ENCODE assay signal across 8 mouse cellular contexts in the genomic region with DNA sequence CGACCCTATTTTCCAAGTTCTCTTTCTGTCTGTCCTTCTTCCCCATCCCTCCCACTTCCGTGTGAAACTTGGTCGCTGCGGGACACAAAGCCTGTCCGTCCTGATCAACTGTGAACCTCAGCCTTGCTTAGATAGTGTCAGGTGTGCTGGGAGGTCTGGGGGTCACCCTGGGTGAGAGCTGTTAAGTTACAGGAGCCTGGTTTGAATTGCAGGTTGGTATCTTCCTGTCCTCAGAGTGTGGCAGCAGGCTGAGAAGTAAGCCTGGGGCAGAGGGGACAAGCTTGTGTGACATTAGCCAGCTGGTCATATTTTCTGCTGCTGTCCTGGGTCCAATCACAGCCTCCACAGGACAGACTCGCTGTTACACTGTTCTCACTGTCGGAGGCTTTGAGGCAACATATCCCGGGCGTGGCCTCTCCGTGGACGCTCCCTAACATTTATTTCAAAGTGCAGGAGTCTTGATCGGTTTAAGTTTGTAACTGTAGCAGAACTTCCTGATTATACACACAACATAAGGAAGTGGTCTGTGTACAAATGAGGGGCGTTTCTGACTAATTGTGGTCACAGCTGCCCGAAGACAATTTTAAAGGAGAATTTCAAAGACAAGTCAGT. TPM values are rescaled to one million over a fixed set of nuclear protein-coding genes. Genes with fewer than 3 reads are reported as not detected.
DNase-seq lines count a peak whose midpoint lies in the region; ATAC-seq and TF ChIP-seq lines count a peak whose summit lies in the region.

No protein-coding gene starts in this region.

- no peaks in the 10 kb centered on the region for H3K27me3 ChIP-seq in heart, adult 2 months (ENCODE audit: control insufficient read depth, insufficient read depth, low read length)
- H3K27me3 ChIP-seq in kidney, postnatal 0 days (ENCODE audit: insufficient read depth, low read length) = no peaks in the 10 kb centered on the region

- DNase-seq in CD4-positive, CD25-positive, alpha-beta regulatory T cell, adult 2 months (ENCODE audit: low read depth, low spot score) = peak; percentile 26
- DNase-seq in NIH3T3 (ENCODE audit: low read depth) = peak; percentile 41
- peak; percentile 73 to 80 for DNase-seq in heart, adult 2 months
- DNase-seq in kidney, postnatal 0 days (ENCODE audit: low spot score) = peak; percentile 85
- DNase-seq in layer of hippocampus, adult 9-11 months = no peak
- DNase-seq in layer of hippocampus, postnatal 10 days (ENCODE audit: low spot score in 2 of 2) = no peak
- DNase-seq in left cerebral cortex, postnatal 36 days (ENCODE audit: low spot score in 2 of 2) = no peak

- H3K9me3 ChIP-seq in kidney, postnatal 0 days (replicated peaks; ENCODE audit: low read length) = no peaks in the 10 kb centered on the region

- TF ChIP-seq EP300 in heart, adult 2 months (IDR thresholded peaks at IDR 0.05; ENCODE audit: insufficient read depth, low read depth, low read length) = peak; percentile 71; the same call in 1 of the 2 replicates

- peak overlapping the region; percentile 98 for H3K27ac ChIP-seq in heart, adult 2 months
- H3K27ac ChIP-seq in kidney, postnatal 0 days = peak overlapping the region; percentile 93

- peak; percentile 14; the same call in 1 of the 2 replicates for TF ChIP-seq CTCF in heart, adult 2 months (IDR thresholded peaks at IDR 0.05)
- no peak for TF ChIP-seq CTCF in kidney, postnatal 0 days (IDR thresholded peaks at IDR 0.05; ENCODE audit: low read depth)

- peaks cover 10% of the 10 kb centered on the region for H3K79me2 ChIP-seq in heart, adult 2 months (replicated peaks; ENCODE audit: control insufficient read depth, insufficient read depth, low read length)

- TF ChIP-seq POLR2A in heart, adult 2 months (IDR thresholded peaks at IDR 0.05; ENCODE audit: insufficient read depth, low read depth, low read length) = peak; percentile 70

- intact Hi-C loops in heart, adult 2 months (cut with DNase I) = loop anchor here (1.0 kb wide), 3 partner anchors 16 to 34 kb away; no protein-coding TSS in a partner anchor
- intact Hi-C loops in left cerebral cortex, postnatal 36 days (cut with DNase I) = loop anchor here (5.0 kb wide), 1 partner anchor 38 kb away; no protein-coding TSS in a partner anchor

- peak overlapping the region; percentile 68 for H3K4me2 ChIP-seq in kidney, postnatal 0 days (ENCODE audit: low read length)

- 1% methylated on average over 14 of the region's 14 CpGs for WGBS in heart, adult 2 months
- WGBS in kidney, postnatal 0 days = 10% methylated on average over 14 of the region's 14 CpGs

- peaks cover 13% of the 10 kb centered on the region for H3K36me3 ChIP-seq in heart, adult 2 months (ENCODE audit: control insufficient read depth, insufficient read depth, low read length)
- H3K36me3 ChIP-seq in kidney, postnatal 0 days (ENCODE audit: insufficient read depth, low read length) = 0 out of 2 replicates have a peak, but pooled peaks cover 3% of the 10 kb centered on the region

- peaks cover 48% of the 10 kb centered on the region for H3K4me1 ChIP-seq in heart, adult 2 months (ENCODE audit: control insufficient read depth, insufficient read depth, low read length)
- peaks cover 33% of the 10 kb centered on the region for H3K4me1 ChIP-seq in kidney, postnatal 0 days (replicated peaks; ENCODE audit: insufficient read depth, low read length)

- peak overlapping the region; percentile 50 for H3K4me3 ChIP-seq in heart, adult 2 months
- H3K4me3 ChIP-seq in kidney, postnatal 0 days (replicated peaks; ENCODE audit: low read depth, low read length) = peak overlapping the region; percentile 16

- H3K9ac ChIP-seq in heart, adult 2 months (ENCODE audit: low read depth, low read length) = peak overlapping the region; percentile 73
- H3K9ac ChIP-seq in kidney, postnatal 0 days (ENCODE audit: low read depth, low read length) = peak overlapping the region; percentile 46; the same call in 1 of the 2 replicates

- no peak; the same call in 1 of the 2 replicates for ATAC-seq in kidney, postnatal 0 days (replicated peaks; ENCODE audit: low FRiP score, low read depth)
- ATAC-seq in megakaryocyte progenitor cell, adult 5-6 weeks (replicated peaks; ENCODE audit: poor library complexity) = peak; percentile 66

RNA-seq across cellular contexts. Expression of gene Trak1, which starts 17.3 kb away (rescaled TPM):
- total RNA-seq in heart, adult 2 months (2021) = 100 to 1,000 TPM; 276 to 302 TPM
- polyA plus RNA-seq in heart, adult 2 months (2012; rRNA removed) = 170 and 204 TPM in 2 replicates
- polyA plus RNA-seq in kidney, postnatal 0 days (2015; fragmentation: Nextera tagmentation; extraction: Ambion mirVana) = 11.6 and 13.0 TPM in 2 replicates
- 30.2 and 33.4 TPM in 2 replicates for total RNA-seq in megakaryocyte progenitor cell, adult 5-6 weeks (2015)
- total RNA-seq in megakaryocyte progenitor cell, adult 5-6 weeks (2017) = 21.0 and 24.0 TPM in 2 replicates
- 100 to 1,000 TPM; 207 to 210 TPM for total RNA-seq in layer of hippocampus, postnatal 10 days (2021)
- 100 to 1,000 TPM; 229 to 269 TPM for total RNA-seq in left cerebral cortex, postnatal 36 days (2021)

RNA-seq across cellular contexts. Expression of gene Ulk4, which starts 37.6 kb away (rescaled TPM):
- total RNA-seq in heart, adult 2 months (2021) = under 1 TPM; 0.18 to 0.30 TPM
- 0.47 and 2.3 TPM in 2 replicates for polyA plus RNA-seq in heart, adult 2 months (2012; rRNA removed)
- 135 and 136 TPM in 2 replicates for polyA plus RNA-seq in kidney, postnatal 0 days (2015; fragmentation: Nextera tagmentation; extraction: Ambion mirVana)
- total RNA-seq in megakaryocyte progenitor cell, adult 5-6 weeks (2015) = 0.25 and 0.68 TPM in 2 replicates
- total RNA-seq in megakaryocyte progenitor cell, adult 5-6 weeks (2017) = 2.8 and 4.7 TPM in 2 replicates
- total RNA-seq in layer of hippocampus, postnatal 10 days (2021) = 1 to 10 TPM; 7.7 to 9.6 TPM
- 10 to 100 TPM in 1 of 2 experiments, 1 to 10 TPM in 1; 6.3 to 11.4 TPM for total RNA-seq in left cerebral cortex, postnatal 36 days (2021)

Comparison
In these comparisons a context has a peak if more than half of its experiments do, and no peak if none do; other contexts are left out.
1. DNase-seq: peak in CD4-positive, CD25-positive, alpha-beta regulatory T cell, adult 2 months (single experiment), NIH3T3 (single experiment), heart, adult 2 months (2 of 2) and kidney, postnatal 0 days (single experiment); none in layer of hippocampus, adult 9-11 months (single experiment), layer of hippocampus, postnatal 10 days (0 of 2) and left cerebral cortex, postnatal 36 days (0 of 2).
2. RNA of gene Trak1, which starts 17.3 kb away (total RNA-seq): 276 to 302 TPM in heart, adult 2 months, 229 to 269 TPM in left cerebral cortex, postnatal 36 days and 207 to 210 TPM in layer of hippocampus, postnatal 10 days; 21.0 to 33.4 TPM in megakaryocyte progenitor cell, adult 5-6 weeks; every median in the first group is over 4 times any median in the second.